Mouse (Mus musculus): Measurements from ENCODE around the gene Cenpl. TPM values are rescaled to one million over a fixed set of nuclear protein-coding genes. Genes with fewer than 3 reads are reported as not detected.
"Not testable (repeated sequence)": the region's sequence is repeated elsewhere in the genome, so short reads cannot be mapped to it uniquely, and the experiment has no call there.

Cenpl gene
- 38.3 and 39.7 TPM in 2 replicates for polyA plus RNA-seq (2016; fragmentation: Nextera tagmentation; extraction: Ambion mirVana)

GRCm38 (mm10) chr1:161070352-161071271 lies at the start of gene Cenpl, which contains the start of gene Dars2:
Gene Cenpl (plus strand): TSS chr1:161070713.
Gene Dars2 (minus strand): TSS chr1:161070658.
- peak within 1 kb of the TSS; percentile 72 for H3K27ac ChIP-seq
- H3K4me3 ChIP-seq (replicated peaks), result peak within 1 kb of the TSS; percentile 73
- WGBS, result under 1% methylated on average over 57 of the region's 57 CpGs
- H3K4me1 ChIP-seq, result peaks cover 36% of the 10 kb centered on the region
- peak within 1 kb of the TSS; percentile 83 for H3K4me2 ChIP-seq
- H3K36me3 ChIP-seq (replicated peaks), result peaks cover 5% of the 10 kb centered on the region; the same call in 1 of the 2 replicates
- no peaks in the 10 kb centered on the region for H3K9me3 ChIP-seq
- H3K27me3 ChIP-seq, result no peaks in the 10 kb centered on the region
- H3K9ac ChIP-seq, result peak within 1 kb of the TSS; percentile 82
- ATAC-seq (ENCODE audit: low FRiP score), result peak; percentile 98

GRCm38 (mm10) chr1:161025410-161026210 lies 44.9 kb upstream of the Cenpl start:
- no peak overlapping the region for H3K4me3 ChIP-seq (replicated peaks)
- no peaks in the 10 kb centered on the region for H3K4me1 ChIP-seq
- no peak overlapping the region for H3K9ac ChIP-seq
- H3K36me3 ChIP-seq (replicated peaks), result peaks cover 27% of the 10 kb centered on the region
- WGBS, result 95% methylated on average over 5 of the region's 5 CpGs
- ATAC-seq (ENCODE audit: low FRiP score), result no peak
- no peak overlapping the region for H3K4me2 ChIP-seq
- no peaks in the 10 kb centered on the region for H3K9me3 ChIP-seq
- H3K27ac ChIP-seq, result no peak overlapping the region
- H3K27me3 ChIP-seq, result no peaks in the 10 kb centered on the region

GRCm38 (mm10) chr1:161027196-161027595 lies 43.3 kb upstream of the Cenpl start:
- Histone ChIP-seq H3K9me3 (no peaks in the 10 kb centered on the region), H3K9ac (no peak overlapping the region), H3K36me3 (replicated peaks) (peaks cover 32% of the 10 kb centered on the region), H3K27me3 (no peaks in the 10 kb centered on the region), H3K4me2 (no peak overlapping the region), H3K27ac (no peak overlapping the region), H3K4me1 (no peaks in the 10 kb centered on the region), H3K4me3 (replicated peaks) (no peak overlapping the region)
- WGBS, result 88% methylated on average over 2 of the region's 2 CpGs
- ATAC-seq (ENCODE audit: low FRiP score), result no peak

GRCm38 (mm10) chr1:161028427-161028826 lies 42.1 kb upstream of the Cenpl start:
- H3K27me3 ChIP-seq; H3K27ac ChIP-seq; ATAC-seq (ENCODE audit: low FRiP score); H3K4me2 ChIP-seq; H3K9ac ChIP-seq; H3K9me3 ChIP-seq; H3K4me1 ChIP-seq; H3K4me3 ChIP-seq (replicated peaks): not testable (repeated sequence)
- H3K36me3 ChIP-seq (replicated peaks), result peaks cover 35% of the 10 kb centered on the region
- WGBS, result 76% methylated on average over 1 of the region's 1 CpGs

- no peak overlapping the region for H3K4me3 ChIP-seq (replicated peaks)
- H3K27me3 ChIP-seq, result no peaks in the 10 kb centered on the region
- peaks cover 9% of the 10 kb centered on the region for H3K4me1 ChIP-seq
- WGBS, result 93% methylated on average over 3 of the region's 3 CpGs
- no peaks in the 10 kb centered on the region for H3K9me3 ChIP-seq
- no peak for ATAC-seq (ENCODE audit: low FRiP score)
- no peak overlapping the region for H3K9ac ChIP-seq
- no peak overlapping the region for H3K27ac ChIP-seq
- no peak overlapping the region for H3K4me2 ChIP-seq
- peaks cover 35% of the 10 kb centered on the region for H3K36me3 ChIP-seq (replicated peaks)
Measured at GRCm38 (mm10) chr1:161030058-161030457, 40.5 kb upstream of the Cenpl start.

- Histone ChIP-seq H3K27me3 (no peaks in the 10 kb centered on the region), H3K4me2 (no peak overlapping the region), H3K4me1 (peaks cover 16% of the 10 kb centered on the region), H3K9ac (no peak overlapping the region), H3K36me3 (replicated peaks) (peaks cover 36% of the 10 kb centered on the region), H3K9me3 (no peaks in the 10 kb centered on the region), H3K27ac (no peak overlapping the region), H3K4me3 (replicated peaks) (no peak overlapping the region)
- 95% methylated on average over 9 of the region's 9 CpGs for WGBS
- no peak for ATAC-seq (ENCODE audit: low FRiP score)
Measured at GRCm38 (mm10) chr1:161031881-161032280, 38.6 kb upstream of the Cenpl start.

- Histone ChIP-seq H3K36me3 (replicated peaks) (peaks cover 34% of the 10 kb centered on the region), H3K27ac (no peak overlapping the region), H3K27me3 (no peaks in the 10 kb centered on the region), H3K9me3 (no peaks in the 10 kb centered on the region), H3K4me3 (replicated peaks) (no peak overlapping the region), H3K4me1 (peaks cover 19% of the 10 kb centered on the region), H3K4me2 (no peak overlapping the region), H3K9ac (no peak overlapping the region)
- WGBS, result 92% methylated on average over 7 of the region's 7 CpGs
- no peak for ATAC-seq (ENCODE audit: low FRiP score)
Measured at GRCm38 (mm10) chr1:161032345-161032744, 38.2 kb upstream of the Cenpl start.

- Histone ChIP-seq H3K36me3 (replicated peaks) (peaks cover 46% of the 10 kb centered on the region), H3K4me2 (peak overlapping the region; percentile 72), H3K9ac (peak overlapping the region; percentile 86), H3K4me1 (peaks cover 29% of the 10 kb centered on the region), H3K4me3 (replicated peaks) (peak overlapping the region; percentile 74), H3K27me3 (no peaks in the 10 kb centered on the region), H3K27ac (peak overlapping the region; percentile 86), H3K9me3 (no peaks in the 10 kb centered on the region)
- WGBS, result 2% methylated on average over 21 of the region's 21 CpGs
- ATAC-seq (ENCODE audit: low FRiP score), result no peak
Measured at GRCm38 (mm10) chr1:161033856-161034434, 36.6 kb upstream of the Cenpl start.

- peak within 1 kb of the TSS; percentile 74 for H3K4me3 ChIP-seq (replicated peaks)
- H3K9ac ChIP-seq, result peak within 1 kb of the TSS; percentile 90
- no peaks in the 10 kb centered on the region for H3K27me3 ChIP-seq
- peak within 1 kb of the TSS; percentile 72 for H3K4me2 ChIP-seq
- WGBS, result under 1% methylated on average over 68 of the region's 76 CpGs
- H3K36me3 ChIP-seq (replicated peaks), result peaks cover 50% of the 10 kb centered on the region
- ATAC-seq (ENCODE audit: low FRiP score), result peak; percentile 95
- H3K4me1 ChIP-seq, result peaks cover 35% of the 10 kb centered on the region
- H3K9me3 ChIP-seq, result no peaks in the 10 kb centered on the region
- H3K27ac ChIP-seq, result peak within 1 kb of the TSS; percentile 88
Measured at GRCm38 (mm10) chr1:161034435-161035280, 35.9 kb upstream of the Cenpl start, which contains the start of gene Zbtb37. Gene Zbtb37 (minus strand): TSS chr1:161034849.

GRCm38 (mm10) chr1:161035281-161035785 lies 35.2 kb upstream of the Cenpl start:
- H3K27ac ChIP-seq, result peak overlapping the region; percentile 88
- H3K4me1 ChIP-seq, result peaks cover 40% of the 10 kb centered on the region
- H3K36me3 ChIP-seq (replicated peaks), result peaks cover 54% of the 10 kb centered on the region
- under 1% methylated on average over 14 of the region's 14 CpGs for WGBS
- H3K4me2 ChIP-seq, result peak overlapping the region; percentile 66
- H3K27me3 ChIP-seq, result no peaks in the 10 kb centered on the region
- no peaks in the 10 kb centered on the region for H3K9me3 ChIP-seq
- H3K9ac ChIP-seq, result peak overlapping the region; percentile 90
- H3K4me3 ChIP-seq (replicated peaks), result peak overlapping the region; percentile 74
- peak; percentile 42 for ATAC-seq (ENCODE audit: low FRiP score)

GRCm38 (mm10) chr1:161035786-161036404 lies 34.6 kb upstream of the Cenpl start:
- no peak for ATAC-seq (ENCODE audit: low FRiP score)
- H3K9me3 ChIP-seq, result no peaks in the 10 kb centered on the region

More at GRCm38 (mm10) chr1:161035786-161036404, 34.6 kb upstream of the Cenpl start:
- H3K4me3 ChIP-seq (replicated peaks), result peak overlapping the region; percentile 74
- peak overlapping the region; percentile 88 for H3K27ac ChIP-seq
- H3K36me3 ChIP-seq (replicated peaks), result peaks cover 56% of the 10 kb centered on the region
- peak overlapping the region; percentile 66 for H3K4me2 ChIP-seq
- peak overlapping the region; percentile 90 for H3K9ac ChIP-seq
- WGBS, result under 1% methylated on average over 6 of the region's 6 CpGs
- H3K4me1 ChIP-seq, result peaks cover 40% of the 10 kb centered on the region
- no peaks in the 10 kb centered on the region for H3K27me3 ChIP-seq
